Mouse (Mus musculus): Measurements from ENCODE around the gene Trappc2l.
"Not testable (repeated sequence)": the region's sequence is repeated elsewhere in the genome, so short reads cannot be mapped to it uniquely, and the experiment has no call there.

Gene Trappc2l

GRCm38 (mm10) chr8:122629388-122629787 is 17.9 kb downstream of the Trappc2l start:
- DNase-seq: no peak

GRCm38 (mm10) chr8:122630696-122631095 is 19.3 kb downstream of the Trappc2l start:
- DNase-seq: peak; percentile 46 to 50

- DNase-seq: not testable (repeated sequence)
Measured at GRCm38 (mm10) chr8:122632134-122632533, 20.7 kb downstream of the Trappc2l start.

- peak; percentile 71 to 77 for DNase-seq
Measured at GRCm38 (mm10) chr8:122633205-122633604, 21.8 kb downstream of the Trappc2l start.

GRCm38 (mm10) chr8:122635878-122636802 is 24.7 kb downstream of the Trappc2l start:
- DNase-seq: no peak

GRCm38 (mm10) chr8:122636803-122637175 is 25.3 kb downstream of the Trappc2l start:
- peak in 1 of 2 experiments; percentile 54 for DNase-seq

- no peak for DNase-seq
Measured at GRCm38 (mm10) chr8:122637230-122637629, 25.8 kb downstream of the Trappc2l start.

GRCm38 (mm10) chr8:122638601-122639000 is 27.2 kb downstream of the Trappc2l start:
- peak; percentile 67 to 69 for DNase-seq

- peak; percentile 74 to 79 for DNase-seq
Measured at GRCm38 (mm10) chr8:122639521-122640248, 28.2 kb downstream of the Trappc2l start.

GRCm38 (mm10) chr8:122640825-122641224 is 29.4 kb downstream of the Trappc2l start:
- DNase-seq: no peak

GRCm38 (mm10) chr8:122641406-122641805 is 30.0 kb downstream of the Trappc2l start:
- peak in 1 of 2 experiments; percentile 36 for DNase-seq

- peak; percentile 66 to 79 for DNase-seq
Measured at GRCm38 (mm10) chr8:122642071-122642470, 30.6 kb downstream of the Trappc2l start.

GRCm38 (mm10) chr8:122644175-122644954 is 32.9 kb downstream of the Trappc2l start:
- DNase-seq: no peak

GRCm38 (mm10) chr8:122646337-122646736 is 34.9 kb downstream of the Trappc2l start:
- DNase-seq: no peak

GRCm38 (mm10) chr8:122648192-122648970 is 36.9 kb downstream of the Trappc2l start:
- no peak for DNase-seq

- DNase-seq: peak in 1 of 2 experiments; percentile 43
Measured at GRCm38 (mm10) chr8:122651326-122651921, 40.0 kb downstream of the Trappc2l start.

GRCm38 (mm10) chr8:122652643-122653042 is 41.2 kb downstream of the Trappc2l start:
- no peak for DNase-seq

GRCm38 (mm10) chr8:122654768-122655167 is 43.3 kb downstream of the Trappc2l start:
- DNase-seq: peak; percentile 51 to 69

GRCm38 (mm10) chr8:122656056-122656999 is 44.9 kb downstream of the Trappc2l start:
- peak; percentile 36 to 60 for DNase-seq

GRCm38 (mm10) chr8:122658149-122658806 is 46.8 kb downstream of the Trappc2l start:
- no peak for DNase-seq

Measured in cerebellum, postnatal 25 days (tissue).